Mouse (Mus musculus) ES-Bruce4 (cell line): ENCODE results near the gene Znhit2.

Experiments
- CTCF ChIP-seq: IDR thresholded peaks from one replicate; pipeline ENCODE4 v1.8.1; 2011; ENCODE audit warnings: low read depth, low read length
- POLR2A ChIP-seq: IDR thresholded peaks from one replicate; pipeline ENCODE4 v1.8.1; 2011; ENCODE audit warnings: low read length; ENCODE audit not compliant: insufficient read depth

DNA sequence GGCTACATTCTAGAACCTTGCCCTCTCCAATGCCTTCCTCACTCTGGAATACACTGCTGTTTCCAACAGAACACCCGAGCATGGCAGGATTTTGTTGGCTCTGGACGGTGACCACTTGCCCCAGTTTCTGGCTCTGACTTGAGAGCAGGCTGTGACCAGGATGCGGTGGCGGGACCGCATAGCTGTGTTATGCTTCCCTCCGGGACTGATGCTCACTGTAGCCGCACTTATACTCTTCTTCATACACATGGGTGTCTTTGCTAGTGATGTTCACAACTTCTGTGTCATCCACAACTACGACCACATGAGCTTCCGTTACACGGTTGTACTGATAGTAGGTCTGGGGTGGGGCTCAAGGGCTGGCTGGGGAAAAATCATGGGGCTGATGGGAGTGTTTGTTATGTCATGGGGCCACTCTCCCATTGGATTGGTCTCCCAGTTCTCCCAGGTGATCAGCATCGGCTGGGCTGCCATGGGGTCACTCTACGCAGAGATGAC lies 19.0 kb downstream of the Znhit2 start, which contains the start of gene Tmem262:
- no peak for TF ChIP-seq POLR2A
- no peak for TF ChIP-seq CTCF
